9 mouse cellular contexts compared by ENCODE assay signal in the genomic region with DNA sequence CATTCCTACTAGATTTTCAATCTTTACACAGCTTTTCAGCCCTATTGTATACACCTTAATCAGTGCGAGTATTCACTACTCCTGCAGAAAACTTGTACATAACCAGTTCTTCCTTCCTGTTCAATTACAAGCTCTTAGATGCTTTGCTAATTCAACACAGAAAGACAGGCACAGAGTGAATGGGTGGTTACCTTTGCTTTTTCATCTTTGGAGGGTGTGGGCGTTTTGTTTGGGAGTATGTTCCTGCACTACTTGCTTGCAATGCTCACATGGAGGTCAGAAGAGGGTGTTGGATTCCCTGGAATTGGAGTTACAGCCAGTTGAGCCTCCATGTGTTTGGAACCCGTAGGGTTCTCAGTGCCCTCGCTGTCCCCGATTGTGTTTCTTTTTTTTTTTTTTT. TPM values are rescaled to one million over a fixed set of nuclear protein-coding genes. Genes with fewer than 3 reads are reported as not detected.
DNase-seq lines count a peak whose midpoint lies in the region; ATAC-seq and TF ChIP-seq lines count a peak whose summit lies in the region.
"Had no signal": no experiment of that assay in that cellular context is flagged by ENCODE, and none has a peak within 500 bp of the region (broad histone marks: within the 10 kb centered on the region; RNA-seq: fewer than 3 reads in every experiment).

No protein-coding gene starts in this region.

- no peaks in the 10 kb centered on the region for H3K9me3 ChIP-seq in lung, embryonic 16.5 days (ENCODE audit: control insufficient read depth, low read length)
- no peaks in the 10 kb centered on the region for H3K9me3 ChIP-seq in embryonic facial prominence, embryonic 15.5 days (replicated peaks)
- H3K9me3 ChIP-seq in intestine, postnatal 0 days (ENCODE audit: control insufficient read depth), result no peaks in the 10 kb centered on the region
- H3K9me3 ChIP-seq in neural tube, embryonic 15.5 days (replicated peaks), result no peaks in the 10 kb centered on the region

- H3K9ac ChIP-seq in lung, embryonic 16.5 days (ENCODE audit: low read length), result peak overlapping the region; percentile 47; the same call in 1 of the 2 replicates
- H3K9ac ChIP-seq in embryonic facial prominence, embryonic 15.5 days, result no peak overlapping the region
- no peak overlapping the region for H3K9ac ChIP-seq in intestine, postnatal 0 days (ENCODE audit: low read depth, low read length)
- H3K9ac ChIP-seq in neural tube, embryonic 15.5 days (replicated peaks), result no peak overlapping the region

- peak overlapping the region; percentile 24; the same call in 1 of the 2 replicates for H3K4me3 ChIP-seq in lung, embryonic 16.5 days (ENCODE audit: low read length)
- peak overlapping the region; percentile 100 for H3K4me3 ChIP-seq in embryonic facial prominence, embryonic 15.5 days (replicated peaks)
- H3K4me3 ChIP-seq in intestine, postnatal 0 days (ENCODE audit: low read depth, low read length), result peak overlapping the region; percentile 89; the same call in 1 of the 2 replicates
- peak overlapping the region; percentile 99 for H3K4me3 ChIP-seq in neural tube, embryonic 15.5 days (replicated peaks)

- ATAC-seq in lung, embryonic 16.5 days (ENCODE audit: low read depth), result no peak
- no peak for ATAC-seq in embryonic facial prominence, embryonic 15.5 days (ENCODE audit: insufficient number of reproducible peaks, low FRiP score, low TSS enrichment, low read depth)
- no peak for ATAC-seq in intestine, postnatal 0 days
- ATAC-seq in neural tube, embryonic 15.5 days (ENCODE audit: low FRiP score), result no peak

- peaks cover 9% of the 10 kb centered on the region for H3K4me1 ChIP-seq in lung, embryonic 16.5 days (replicated peaks; ENCODE audit: control insufficient read depth, insufficient read depth, low read length)
- H3K4me1 ChIP-seq in embryonic facial prominence, embryonic 15.5 days, result peaks cover 15% of the 10 kb centered on the region
- H3K4me1 ChIP-seq in intestine, postnatal 0 days (replicated peaks; ENCODE audit: control insufficient read depth, insufficient read depth, low read length), result peaks cover 6% of the 10 kb centered on the region
- H3K4me1 ChIP-seq in neural tube, embryonic 15.5 days, result peaks cover 22% of the 10 kb centered on the region

- no peak for TF ChIP-seq CTCF in intestine, postnatal 0 days (IDR thresholded peaks at IDR 0.05; ENCODE audit: low read depth)

- no peak for DNase-seq in lung, adult 18-20 months
- DNase-seq in spleen, postnatal 36 days (ENCODE audit: low spot score in 2 of 2), result no peak
- DNase-seq in left cerebral cortex, adult 18-20 months (ENCODE audit: low spot score in 2 of 2), result no peak
- no peak for DNase-seq in kidney, adult 18-20 months

- no peaks in the 10 kb centered on the region for H3K27me3 ChIP-seq in lung, embryonic 16.5 days (ENCODE audit: control insufficient read depth, insufficient read depth, low read depth, low read length)
- H3K27me3 ChIP-seq in embryonic facial prominence, embryonic 15.5 days, result no peaks in the 10 kb centered on the region
- H3K27me3 ChIP-seq in intestine, postnatal 0 days (replicated peaks; ENCODE audit: control insufficient read depth, insufficient read depth, low read length), result no peaks in the 10 kb centered on the region
- H3K27me3 ChIP-seq in neural tube, embryonic 15.5 days (replicated peaks), result no peaks in the 10 kb centered on the region

- 52% methylated on average over 5 of the region's 5 CpGs for WGBS in lung, embryonic 16.5 days
- 56% methylated on average over 5 of the region's 5 CpGs for WGBS in embryonic facial prominence, embryonic 15.5 days
- WGBS in intestine, postnatal 0 days, result 40% methylated on average over 5 of the region's 5 CpGs
- 66% methylated on average over 5 of the region's 5 CpGs for WGBS in neural tube, embryonic 15.5 days

- peak overlapping the region; percentile 51 for H3K4me2 ChIP-seq in lung, embryonic 16.5 days (ENCODE audit: low read depth, low read length)
- peak overlapping the region; percentile 45 for H3K4me2 ChIP-seq in embryonic facial prominence, embryonic 15.5 days (replicated peaks)
- H3K4me2 ChIP-seq in intestine, postnatal 0 days (replicated peaks; ENCODE audit: low read depth), result peak overlapping the region; percentile 84
- peak overlapping the region; percentile 57 for H3K4me2 ChIP-seq in neural tube, embryonic 15.5 days

- H3K36me3 ChIP-seq in lung, embryonic 16.5 days (ENCODE audit: control insufficient read depth, insufficient read depth, low read length), result peaks cover 18% of the 10 kb centered on the region
- H3K36me3 ChIP-seq in embryonic facial prominence, embryonic 15.5 days, result peaks cover 18% of the 10 kb centered on the region
- peaks cover 14% of the 10 kb centered on the region for H3K36me3 ChIP-seq in intestine, postnatal 0 days (ENCODE audit: control insufficient read depth, insufficient read depth)
- peaks cover 20% of the 10 kb centered on the region for H3K36me3 ChIP-seq in neural tube, embryonic 15.5 days

- no peak overlapping the region; the same call in 1 of the 2 replicates for H3K27ac ChIP-seq in lung, embryonic 16.5 days (ENCODE audit: low read length)
- 0 out of 2 replicates have a peak overlapping the region, but pooled peaks have one; percentile 40 for H3K27ac ChIP-seq in embryonic facial prominence, embryonic 15.5 days (replicated peaks)
- no peak overlapping the region for H3K27ac ChIP-seq in intestine, postnatal 0 days (ENCODE audit: low read depth, low read length)
- 0 out of 2 replicates have a peak overlapping the region, but pooled peaks have one; percentile 41 for H3K27ac ChIP-seq in neural tube, embryonic 15.5 days (replicated peaks)

RNA-seq across cellular contexts. Expression of gene Dhx33, which starts 0.8 kb away (rescaled TPM):
- polyA plus RNA-seq in lung, embryonic 16.5 days (2015; fragmentation: Nextera tagmentation; extraction: Ambion mirVana), result 16.3 and 16.5 TPM in 2 replicates
- polyA plus RNA-seq in embryonic facial prominence, embryonic 15.5 days (2015; fragmentation: Nextera tagmentation; extraction: Ambion mirVana), result 16.5 and 17.7 TPM in 2 replicates
- polyA plus RNA-seq in intestine, postnatal 0 days (2015; fragmentation: Nextera tagmentation; extraction: Ambion mirVana), result 3.5 and 3.6 TPM in 2 replicates
- 12.3 and 13.5 TPM in 2 replicates for polyA plus RNA-seq in neural tube, embryonic 15.5 days (2015; fragmentation: Nextera tagmentation; extraction: Ambion mirVana)
- total RNA-seq in left cerebral cortex, adult 18-20 months (2021), result 10 to 100 TPM; 25.9 to 27.0 TPM

RNA-seq across cellular contexts. Expression of gene Mis12, which starts 14.4 kb away (rescaled TPM):
- polyA plus RNA-seq in lung, embryonic 16.5 days (2015; fragmentation: Nextera tagmentation; extraction: Ambion mirVana), result 47.4 and 52.0 TPM in 2 replicates
- polyA plus RNA-seq in embryonic facial prominence, embryonic 15.5 days (2015; fragmentation: Nextera tagmentation; extraction: Ambion mirVana), result 42.3 TPM in 2 replicates
- 10.3 and 11.2 TPM in 2 replicates for polyA plus RNA-seq in intestine, postnatal 0 days (2015; fragmentation: Nextera tagmentation; extraction: Ambion mirVana)
- 29.8 and 34.2 TPM in 2 replicates for polyA plus RNA-seq in neural tube, embryonic 15.5 days (2015; fragmentation: Nextera tagmentation; extraction: Ambion mirVana)
- total RNA-seq in left cerebral cortex, adult 18-20 months (2021), result 10 to 100 TPM; 20.4 to 20.8 TPM

RNA-seq across cellular contexts. Expression of gene Derl2, which starts 14.6 kb away (rescaled TPM):
- polyA plus RNA-seq in lung, embryonic 16.5 days (2015; fragmentation: Nextera tagmentation; extraction: Ambion mirVana), result 52.1 and 53.0 TPM in 2 replicates
- 40.5 and 43.5 TPM in 2 replicates for polyA plus RNA-seq in embryonic facial prominence, embryonic 15.5 days (2015; fragmentation: Nextera tagmentation; extraction: Ambion mirVana)
- 76.0 and 77.4 TPM in 2 replicates for polyA plus RNA-seq in intestine, postnatal 0 days (2015; fragmentation: Nextera tagmentation; extraction: Ambion mirVana)
- polyA plus RNA-seq in neural tube, embryonic 15.5 days (2015; fragmentation: Nextera tagmentation; extraction: Ambion mirVana), result 27.9 and 31.1 TPM in 2 replicates
- 10 to 100 TPM; 21.0 to 28.8 TPM for total RNA-seq in left cerebral cortex, adult 18-20 months (2021)

RNA-seq across cellular contexts. Expression of gene C1qbp, which starts 22.2 kb away (rescaled TPM):
- polyA plus RNA-seq in lung, embryonic 16.5 days (2015; fragmentation: Nextera tagmentation; extraction: Ambion mirVana), result 171 and 185 TPM in 2 replicates
- 209 and 213 TPM in 2 replicates for polyA plus RNA-seq in embryonic facial prominence, embryonic 15.5 days (2015; fragmentation: Nextera tagmentation; extraction: Ambion mirVana)
- polyA plus RNA-seq in intestine, postnatal 0 days (2015; fragmentation: Nextera tagmentation; extraction: Ambion mirVana), result 137 and 145 TPM in 2 replicates
- 180 and 217 TPM in 2 replicates for polyA plus RNA-seq in neural tube, embryonic 15.5 days (2015; fragmentation: Nextera tagmentation; extraction: Ambion mirVana)
- total RNA-seq in left cerebral cortex, adult 18-20 months (2021), result 10 to 100 TPM; 96.4 to 97.1 TPM

RNA-seq across cellular contexts. Expression of gene 6330403K07Rik, which starts 28.3 kb away (rescaled TPM):
- 70.4 and 73.7 TPM in 2 replicates for polyA plus RNA-seq in lung, embryonic 16.5 days (2015; fragmentation: Nextera tagmentation; extraction: Ambion mirVana)
- 160 and 169 TPM in 2 replicates for polyA plus RNA-seq in embryonic facial prominence, embryonic 15.5 days (2015; fragmentation: Nextera tagmentation; extraction: Ambion mirVana)
- polyA plus RNA-seq in intestine, postnatal 0 days (2015; fragmentation: Nextera tagmentation; extraction: Ambion mirVana), result 17.6 and 20.4 TPM in 2 replicates
- 567 and 742 TPM in 2 replicates for polyA plus RNA-seq in neural tube, embryonic 15.5 days (2015; fragmentation: Nextera tagmentation; extraction: Ambion mirVana)
- total RNA-seq in left cerebral cortex, adult 18-20 months (2021), result 100 to 1,000 TPM; 274 to 322 TPM
- total RNA-seq: neutrophil, adult 5-6 weeks had no signal

Comparison
In these comparisons a context has a peak if more than half of its experiments do, and no peak if none do; other contexts are left out.
1. H3K27ac ChIP-seq: peak in embryonic facial prominence, embryonic 15.5 days (single experiment) and neural tube, embryonic 15.5 days (single experiment); none in lung, embryonic 16.5 days (single experiment) and intestine, postnatal 0 days (single experiment).
2. H3K4me3 ChIP-seq: peak in every context shown above with its lines; median percentile 100 in embryonic facial prominence, embryonic 15.5 days; 99 in neural tube, embryonic 15.5 days; 89 in intestine, postnatal 0 days; 24 in lung, embryonic 16.5 days.
3. Peak in every context shown above with its lines, with median percentiles within 50 percentile points of each other: H3K4me2 ChIP-seq.